18 mouse cellular contexts compared by ENCODE assay signal in genomic region chr10:75206192-75206591, GRCm38 (mm10).
"Had no signal": no experiment of that assay in that cellular context is flagged by ENCODE, and none has a peak within 500 bp of the region (broad histone marks: within the 10 kb centered on the region; RNA-seq: fewer than 3 reads in every experiment).

No protein-coding gene starts in this region.

- H3K9ac ChIP-seq: lung, embryonic 14.5 days; midbrain, embryonic 13.5 days; midbrain, embryonic 15.5 days; neural tube, embryonic 12.5 days; stomach, embryonic 15.5 days had no signal

- H3K4me3 ChIP-seq: megakaryocyte, embryonic 14.5 days; midbrain, embryonic 13.5 days; midbrain, embryonic 15.5 days; neural tube, embryonic 12.5 days; stomach, embryonic 15.5 days had no signal

- H3K4me1 ChIP-seq: midbrain, embryonic 13.5 days; neural tube, embryonic 12.5 days; stomach, embryonic 15.5 days had no signal

- H3K36me3 ChIP-seq: midbrain, embryonic 13.5 days; midbrain, embryonic 15.5 days; neural tube, embryonic 12.5 days; stomach, embryonic 15.5 days had no signal

- H3K9me3 ChIP-seq: megakaryocyte, embryonic 14.5 days; midbrain, embryonic 13.5 days; midbrain, embryonic 15.5 days; neural tube, embryonic 12.5 days; stomach, embryonic 15.5 days had no signal

- H3K27ac ChIP-seq: macrophage; midbrain, embryonic 13.5 days; midbrain, embryonic 15.5 days; neural tube, embryonic 12.5 days; stomach, embryonic 15.5 days; stomach, postnatal 0 days had no signal

- DNase-seq: lung, adult 18-20 months; lung, embryonic 14.5 days; lung, postnatal 10 days; retina, postnatal 1 day; right cerebral cortex, adult 18-20 months; right cerebral cortex, postnatal 25 days; right cerebral cortex, postnatal 4 days; thymus, adult 2 months; thymus, postnatal 25 days; thymus, postnatal 4 days had no signal

- ATAC-seq: midbrain, embryonic 13.5 days; midbrain, embryonic 15.5 days had no signal

- H3K4me2 ChIP-seq: lung, embryonic 14.5 days; midbrain, embryonic 11.5 days; midbrain, embryonic 13.5 days; midbrain, embryonic 15.5 days; neural tube, embryonic 12.5 days; stomach, embryonic 15.5 days had no signal

- H3K27me3 ChIP-seq: midbrain, embryonic 13.5 days; midbrain, embryonic 15.5 days; neural tube, embryonic 12.5 days; stomach, embryonic 15.5 days had no signal
